Mouse (Mus musculus): ENCODE measurements around the gene B3gnt2.

DNA sequence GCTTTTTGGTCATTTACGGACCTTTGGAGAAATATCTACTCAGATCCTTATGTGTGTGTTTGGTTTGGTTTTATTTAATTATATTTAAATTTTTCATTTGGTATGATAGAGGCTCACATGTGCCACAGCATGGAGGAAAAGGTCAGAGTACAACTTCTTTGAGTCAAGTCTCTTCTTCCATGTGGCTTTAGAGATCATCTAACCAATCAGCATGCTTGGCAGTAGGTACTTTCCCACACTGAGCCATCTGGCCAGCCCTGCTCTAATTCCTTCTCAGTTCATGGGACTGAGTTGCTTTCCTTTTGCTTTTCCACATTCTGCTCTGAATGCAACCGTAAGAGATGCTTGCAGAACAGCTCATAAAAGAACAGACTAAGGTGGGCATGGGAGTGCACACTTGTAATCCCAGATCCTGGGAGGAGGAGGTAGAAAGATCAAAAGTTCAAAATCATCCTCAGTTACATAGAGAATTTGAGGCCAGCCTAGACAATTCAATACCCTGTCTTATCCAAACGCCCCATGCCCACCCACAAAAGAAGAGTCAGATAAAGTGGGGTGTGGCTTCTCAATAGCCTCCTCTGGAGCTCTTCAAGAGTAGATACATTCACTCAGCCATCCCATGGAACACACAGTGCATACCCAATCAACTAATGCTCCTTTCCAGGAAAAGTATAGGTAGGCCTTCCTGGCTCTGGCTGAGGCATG is 67.4 kb downstream of the B3gnt2 start:
- TF ChIP-seq CTCF (IDR thresholded peaks at IDR 0.05; ENCODE audit: borderline replicate concordance, insufficient read depth, low read length) (no peak), POLR2A (IDR thresholded peaks at IDR 0.05; ENCODE audit: low read depth, low read length) (no peak)

Measured in embryonic fibroblast, embryonic 13.5 days (primary cell).